Mouse (Mus musculus): ENCODE data around the gene Pde11a.

The Pde11a gene

GRCm38 (mm10) chr2:76320336-76320735, 18.2 kb downstream of the Pde11a start:
- no peak for DNase-seq (ENCODE audit: low read depth)

GRCm38 (mm10) chr2:76319231-76319630, 19.3 kb downstream of the Pde11a start:
- no peak for DNase-seq (ENCODE audit: low read depth)

GRCm38 (mm10) chr2:76287671-76288070, 50.9 kb downstream of the Pde11a start:
- DNase-seq (ENCODE audit: low read depth) = no peak

- DNase-seq (ENCODE audit: low read depth) = peak; percentile 55
Measured at GRCm38 (mm10) chr2:76286288-76286740, 52.3 kb downstream of the Pde11a start.

- no peak for DNase-seq (ENCODE audit: low read depth)
Measured at GRCm38 (mm10) chr2:76285150-76285549, 53.4 kb downstream of the Pde11a start.

GRCm38 (mm10) chr2:76283378-76284132, 55.0 kb downstream of the Pde11a start:
- no peak for DNase-seq (ENCODE audit: low read depth)

GRCm38 (mm10) chr2:76269494-76269893, 69.1 kb downstream of the Pde11a start:
- DNase-seq (ENCODE audit: low read depth) = no peak

- peak; percentile 15 for DNase-seq (ENCODE audit: low read depth)
Measured at GRCm38 (mm10) chr2:76267335-76267734, 71.2 kb downstream of the Pde11a start.

GRCm38 (mm10) chr2:76266622-76267021, 72.0 kb downstream of the Pde11a start:
- DNase-seq (ENCODE audit: low read depth) = no peak

GRCm38 (mm10) chr2:76264258-76264657, 74.3 kb downstream of the Pde11a start:
- DNase-seq (ENCODE audit: low read depth) = no peak

GRCm38 (mm10) chr2:76262661-76263060, 75.9 kb downstream of the Pde11a start:
- DNase-seq (ENCODE audit: low read depth) = no peak

GRCm38 (mm10) chr2:76254833-76255232, 83.7 kb downstream of the Pde11a start:
- peak; percentile 55 for DNase-seq (ENCODE audit: low read depth)

GRCm38 (mm10) chr2:76251379-76251778, 87.2 kb downstream of the Pde11a start:
- no peak for DNase-seq (ENCODE audit: low read depth)

GRCm38 (mm10) chr2:76248242-76248641, 90.3 kb downstream of the Pde11a start:
- no peak for DNase-seq (ENCODE audit: low read depth)

- DNase-seq (ENCODE audit: low read depth) = no peak
Measured at GRCm38 (mm10) chr2:76239175-76239574, 99.4 kb downstream of the Pde11a start.

- no peak for DNase-seq (ENCODE audit: low read depth)
Measured at GRCm38 (mm10) chr2:76238496-76238895, 100.1 kb downstream of the Pde11a start.

- DNase-seq (ENCODE audit: low read depth) = no peak
Measured at GRCm38 (mm10) chr2:76237638-76238420, 100.7 kb downstream of the Pde11a start.

- no peak for DNase-seq (ENCODE audit: low read depth)
Measured at GRCm38 (mm10) chr2:76220364-76221108, 118.0 kb downstream of the Pde11a start.

- DNase-seq (ENCODE audit: low read depth) = no peak
Measured at GRCm38 (mm10) chr2:76219540-76219939, 119.0 kb downstream of the Pde11a start.

GRCm38 (mm10) chr2:76216146-76216545, 122.4 kb downstream of the Pde11a start:
- DNase-seq (ENCODE audit: low read depth) = peak; percentile 48

GRCm38 (mm10) chr2:76215219-76215618, 123.4 kb downstream of the Pde11a start:
- no peak for DNase-seq (ENCODE audit: low read depth)

- no peak for DNase-seq (ENCODE audit: low read depth)
Measured at GRCm38 (mm10) chr2:76185126-76185525, 153.4 kb downstream of the Pde11a start.
